Mouse (Mus musculus) small intestine, adult 2 months (tissue): ENCODE results near the gene Ankrd13a.

ENCODE experiments used
- CTCF ChIP-seq: fragments of 200-500 bp; IDR thresholded peaks from 2 replicates; pipeline ENCODE4 v1.5.1; 2012; ENCODE audit warnings: low read depth, mild to moderate bottlenecking, control low read depth, inconsistent platforms, low read length, moderate library complexity, mixed read lengths; ENCODE audit not compliant: insufficient replicate concordance, insufficient read length; ENCODE audit errors: extremely low read depth
- POLR2A ChIP-seq: fragments of 200-500 bp; IDR thresholded peaks from 2 replicates; pipeline ENCODE4 v1.6.1; 2012; ENCODE audit warnings: low read depth, mild to moderate bottlenecking, control low read depth, inconsistent platforms, low read length, moderate library complexity

DNA sequence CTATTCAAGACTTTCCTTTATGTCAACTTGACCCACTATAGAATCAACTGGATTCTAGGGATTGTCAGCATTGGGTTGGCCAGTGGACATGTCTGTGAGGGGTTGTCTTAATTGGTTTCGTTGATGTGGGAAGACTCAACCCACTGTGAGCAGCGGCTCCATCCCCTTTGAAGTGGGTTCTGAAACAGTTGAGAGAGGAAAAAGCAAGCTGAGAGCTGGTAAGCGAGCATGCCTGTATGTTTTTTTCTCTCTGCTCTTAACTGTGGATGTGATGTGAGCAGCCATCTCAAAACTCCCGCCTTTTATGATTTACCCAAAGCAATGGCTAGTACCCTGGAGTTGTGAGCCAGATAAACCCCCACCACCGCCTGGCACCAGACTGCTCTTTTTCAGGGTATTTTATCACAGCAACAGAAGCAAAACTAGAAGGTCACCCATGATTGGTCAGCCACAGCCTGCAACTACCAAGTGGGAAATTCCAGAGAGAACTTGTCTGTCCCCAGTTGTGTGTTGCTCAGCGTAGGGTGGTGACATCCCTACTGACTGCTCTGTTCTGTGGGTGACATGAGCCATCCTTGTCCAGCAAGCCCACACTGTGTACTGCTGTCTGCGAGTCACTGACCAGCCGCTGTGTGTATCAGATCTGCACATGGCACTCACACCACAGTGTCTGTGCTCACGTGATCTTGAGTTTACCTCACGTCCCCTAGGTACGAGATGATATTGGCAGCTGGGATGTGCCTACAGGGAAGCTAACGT is 9.1 kb downstream of the Ankrd13a start:
- no peak for TF ChIP-seq POLR2A
- TF ChIP-seq CTCF = no peak
